Mouse (Mus musculus) limb, embryonic 14.5 days (tissue): ENCODE results near the gene Maats1. TPM values are rescaled to one million over a fixed set of nuclear protein-coding genes. Genes with fewer than 3 reads are reported as not detected.

Experiments used
- ATAC-seq: fragments of 200-750 bp; cut with Nextera tagmentation; 2 replicates; pipeline ENCODE4 v1.8.0; 2017; ENCODE audit warnings: low read depth, moderate number of reproducible peaks, moderate TSS enrichment; ENCODE audit not compliant: low FRiP score
- DNase-seq: peaks from one replicate; pipeline ENCODE4 v3.0.0-alpha.2; 2015; ENCODE audit warnings: low spot score
- H3K27ac ChIP-seq: fragments of 300-500 bp; sonication (generic); replicated peaks from 2 replicates; pipeline ENCODE4 v1.5.1; 2014; ENCODE audit warnings: low read depth, mild to moderate bottlenecking, low read length, moderate library complexity, mixed read lengths
- H3K27me3 ChIP-seq: fragments of 300-500 bp; sonication (generic); 2 replicates; pipeline ENCODE4 v1.6.1; 2014; ENCODE audit warnings: low read length, mixed read lengths; ENCODE audit not compliant: control insufficient read depth, insufficient read depth
- H3K36me3 ChIP-seq: fragments of 300-500 bp; sonication (generic); 2 replicates; pipeline ENCODE4 v1.6.1; 2014; ENCODE audit warnings: mild to moderate bottlenecking, low read length, moderate library complexity, mixed read lengths; ENCODE audit not compliant: control insufficient read depth, insufficient read depth
- H3K4me1 ChIP-seq: fragments of 300-500 bp; sonication (generic); 2 replicates; pipeline ENCODE4 v1.6.1; 2014; ENCODE audit warnings: antibody characterized with exemption, low read length, mixed read lengths; ENCODE audit not compliant: control insufficient read depth, insufficient read depth
- H3K4me2 ChIP-seq: fragments of 300-500 bp; sonication (generic); replicated peaks from 2 replicates; pipeline ENCODE4 v1.6.1; 2014; ENCODE audit warnings: low read depth, mild to moderate bottlenecking, low read length, moderate library complexity; ENCODE audit not compliant: severe bottlenecking
- H3K4me3 ChIP-seq: fragments of 300-500 bp; sonication (generic); replicated peaks from 2 replicates; pipeline ENCODE4 v1.5.1; 2014; ENCODE audit warnings: low read length
- H3K9ac ChIP-seq: fragments of 300-500 bp; sonication (generic); 2 replicates; pipeline ENCODE4 v1.6.1; 2014; ENCODE audit warnings: mild to moderate bottlenecking, low read depth, low read length, moderate library complexity; ENCODE audit not compliant: severe bottlenecking
- H3K9me3 ChIP-seq: fragments of 300-500 bp; sonication (generic); 2 replicates; pipeline ENCODE4 v1.6.1; 2016; ENCODE audit warnings: low read length; ENCODE audit not compliant: control insufficient read depth
- POLR2A ChIP-seq: fragments of 200-500 bp; IDR thresholded peaks from 2 replicates; pipeline ENCODE4 v1.8.0; 2012; ENCODE audit warnings: inconsistent platforms, mild to moderate bottlenecking, moderate library complexity, borderline replicate concordance; ENCODE audit not compliant: insufficient read depth, insufficient read length; ENCODE audit errors: extremely low read depth
- WGBS: fragments of 180-500 bp; shearing (Covaris S2); extraction: QIAGEN DNeasy Blood & Tissue Kit; methylation state at CpG from one replicate; pipeline ENCODE4 v1.1.7; 2014; 5-methylcytosine and 5-hydroxymethylcytosine counted together
- polyA plus RNA-seq, 2 experiments: library from polyadenylated mRNA; depleted of rRNA in 1 of 2; stranded (reverse) in 1 of 2; unstranded in 1 of 2; fragments of >200 nt; fragmentation: Nextera tagmentation in 1 of 2; extraction: Ambion mirVana in 1 of 2; gene quantifications; 2 replicates each; pipeline versions ENCODE4 v1.2.1 to v1.2.3; 2012 to 2014

Gene Maats1
- polyA plus RNA-seq, 2 experiments, result 0.10 TPM; not detected in 1

- ATAC-seq (no peak), DNase-seq (no peak)
- 97% methylated on average over 2 of the region's 2 CpGs for WGBS
- H3K4me1 ChIP-seq, result no peaks in the 10 kb centered on the region
- H3K4me3 ChIP-seq, result no peak overlapping the region
- no peaks in the 10 kb centered on the region for H3K27me3 ChIP-seq
- H3K9ac ChIP-seq, result no peak overlapping the region
- no peak overlapping the region for H3K27ac ChIP-seq
- H3K36me3 ChIP-seq, result peaks cover 25% of the 10 kb centered on the region
- H3K9me3 ChIP-seq, result no peaks in the 10 kb centered on the region
- TF ChIP-seq POLR2A, result no peak
- no peak overlapping the region for H3K4me2 ChIP-seq
These were observed 11.7 kb upstream of the Maats1 start for GRCm38 (mm10) chr16:38353642-38354041.

GRCm38 (mm10) chr16:38352851-38353250, 10.9 kb upstream of the Maats1 start:
- no peak overlapping the region for H3K9ac ChIP-seq
- TF ChIP-seq POLR2A, result no peak
- H3K9me3 ChIP-seq, result no peaks in the 10 kb centered on the region
- peaks cover 25% of the 10 kb centered on the region for H3K36me3 ChIP-seq
- no peak overlapping the region for H3K4me3 ChIP-seq
- DNase-seq (no peak), ATAC-seq (no peak)
- no peaks in the 10 kb centered on the region for H3K27me3 ChIP-seq
- H3K27ac ChIP-seq, result no peak overlapping the region
- H3K4me1 ChIP-seq, result no peaks in the 10 kb centered on the region
- H3K4me2 ChIP-seq, result no peak overlapping the region

- Histone ChIP-seq H3K27ac (no peak overlapping the region), H3K4me3 (no peak overlapping the region), H3K4me2 (no peak overlapping the region), H3K9ac (no peak overlapping the region), H3K27me3 (no peaks in the 10 kb centered on the region), H3K4me1 (peaks cover 3% of the 10 kb centered on the region; the same call in 1 of the 2 replicates), H3K36me3 (peaks cover 25% of the 10 kb centered on the region), H3K9me3 (no peaks in the 10 kb centered on the region)
- DNase-seq (no peak), ATAC-seq (no peak)
- TF ChIP-seq POLR2A, result no peak
- WGBS, result 86% methylated on average over 7 of the region's 7 CpGs
These were observed 10.1 kb upstream of the Maats1 start for GRCm38 (mm10) chr16:38352031-38352430.

GRCm38 (mm10) chr16:38350939-38351338, 9.0 kb upstream of the Maats1 start:
- H3K36me3 ChIP-seq, result peaks cover 25% of the 10 kb centered on the region
- no peak for ATAC-seq
- no peak for TF ChIP-seq POLR2A
- H3K27ac ChIP-seq, result no peak overlapping the region
- no peaks in the 10 kb centered on the region for H3K27me3 ChIP-seq
- H3K4me3 ChIP-seq, result no peak overlapping the region
- H3K4me2 ChIP-seq, result no peak overlapping the region
- 72% methylated on average over 6 of the region's 6 CpGs for WGBS
- DNase-seq, result no peak
- H3K9ac ChIP-seq, result no peak overlapping the region
- H3K9me3 ChIP-seq, result no peaks in the 10 kb centered on the region
- peaks cover 3% of the 10 kb centered on the region; the same call in 1 of the 2 replicates for H3K4me1 ChIP-seq

GRCm38 (mm10) chr16:38350361-38350855, 8.5 kb upstream of the Maats1 start:
- Histone ChIP-seq H3K4me2 (no peak overlapping the region), H3K9ac (no peak overlapping the region), H3K9me3 (no peaks in the 10 kb centered on the region), H3K27ac (no peak overlapping the region), H3K4me3 (no peak overlapping the region), H3K36me3 (peaks cover 25% of the 10 kb centered on the region), H3K27me3 (no peaks in the 10 kb centered on the region), H3K4me1 (peaks cover 3% of the 10 kb centered on the region; the same call in 1 of the 2 replicates)
- ATAC-seq (no peak), DNase-seq (no peak)
- WGBS, result 75% methylated on average over 7 of the region's 7 CpGs
- TF ChIP-seq POLR2A, result no peak

- no peak for ATAC-seq
- no peak for TF ChIP-seq POLR2A
These were observed 7.9 kb upstream of the Maats1 start for GRCm38 (mm10) chr16:38349881-38350280.

More at GRCm38 (mm10) chr16:38349881-38350280, 7.9 kb upstream of the Maats1 start:
- H3K9me3 ChIP-seq, result no peaks in the 10 kb centered on the region
- no peak overlapping the region for H3K4me3 ChIP-seq
- 83% methylated on average over 2 of the region's 2 CpGs for WGBS
- H3K4me1 ChIP-seq, result peaks cover 3% of the 10 kb centered on the region; the same call in 1 of the 2 replicates
- peaks cover 25% of the 10 kb centered on the region for H3K36me3 ChIP-seq
- H3K4me2 ChIP-seq, result no peak overlapping the region
- H3K27me3 ChIP-seq, result no peaks in the 10 kb centered on the region
- DNase-seq, result no peak
- H3K27ac ChIP-seq, result no peak overlapping the region
- H3K9ac ChIP-seq, result no peak overlapping the region
